Mouse (Mus musculus): Measurements from ENCODE around the gene Dido1.

The Dido1 gene

GRCm38 (mm10) chr2:180724585-180725413, 15.0 kb upstream of the Dido1 start, which contains the start of gene Slc17a9:
Gene Slc17a9 (plus strand): TSS chr2:180725263.
- in situ Hi-C loops (cut with MboI, MseI): loop anchor here (10.0 kb wide), 1 partner anchor 470 kb away; the partner anchor contains the start of gene Rps21

DNA sequence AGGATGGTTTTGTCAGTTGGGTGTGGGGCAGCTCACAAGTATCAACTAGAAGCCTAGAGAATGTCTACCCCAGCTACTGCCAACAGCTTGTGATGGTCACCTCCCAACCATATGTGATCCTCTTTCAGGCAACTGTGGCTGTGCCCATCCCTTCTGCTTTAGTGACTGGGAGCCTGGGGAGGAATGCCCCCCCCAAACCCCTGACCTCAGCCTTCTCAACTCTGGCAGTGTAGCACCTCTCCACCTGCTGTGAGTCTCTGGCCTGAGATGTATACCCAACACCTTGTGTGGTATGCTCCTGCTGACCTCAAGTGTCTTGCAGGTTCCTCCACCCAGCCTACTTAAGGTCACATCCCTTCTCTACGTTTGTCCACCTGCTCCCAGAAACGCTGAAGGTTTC, 14.1 kb upstream of the Dido1 start:
- in situ Hi-C loops (cut with MboI, MseI): loop anchor here (10.0 kb wide), 1 partner anchor 469 kb away; the partner anchor contains the start of gene Rps21

- in situ Hi-C loops (cut with MboI, MseI): loop anchor here (10.0 kb wide), 1 partner anchor 468 kb away; the partner anchor contains the start of gene Rps21
Observed at GRCm38 (mm10) chr2:180722748-180723147, 12.9 kb upstream of the Dido1 start.

DNA sequence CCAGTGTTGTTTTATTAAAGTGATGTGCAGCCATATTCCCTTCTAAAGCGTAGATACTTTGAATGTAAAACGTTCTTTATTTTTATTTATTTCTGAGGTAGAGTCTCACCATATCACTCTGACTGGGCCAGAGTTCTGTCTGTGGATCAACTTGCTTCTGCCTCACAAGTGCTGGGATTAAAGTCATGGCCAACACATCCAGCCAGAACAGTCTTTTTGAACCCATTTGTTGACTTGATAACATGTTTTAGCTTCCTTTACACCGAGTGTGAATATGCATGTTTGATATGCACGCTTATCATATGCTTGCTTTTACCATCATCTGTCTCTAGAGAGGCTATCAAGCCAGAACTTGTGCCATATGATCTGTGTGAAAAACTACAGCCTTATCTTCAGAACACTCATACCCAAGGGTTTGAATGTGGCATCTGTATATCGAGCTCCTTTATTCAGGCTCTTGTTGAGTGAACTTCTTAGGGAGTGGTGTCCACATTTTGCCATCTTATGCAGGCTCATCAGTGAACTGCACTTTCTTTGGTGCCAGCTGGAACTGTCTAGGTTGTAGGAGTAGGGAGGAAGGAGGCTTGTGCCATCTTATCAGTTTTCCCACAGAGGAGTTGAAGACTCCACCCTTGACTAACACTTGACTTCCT, 2.4 kb upstream of the Dido1 start:
- in situ Hi-C loops (cut with MboI, MseI): no loop called here

- in situ Hi-C loops (cut with MboI, MseI): no loop called here
Observed at GRCm38 (mm10) chr2:180711527-180711926, 1.7 kb upstream of the Dido1 start.

DNA sequence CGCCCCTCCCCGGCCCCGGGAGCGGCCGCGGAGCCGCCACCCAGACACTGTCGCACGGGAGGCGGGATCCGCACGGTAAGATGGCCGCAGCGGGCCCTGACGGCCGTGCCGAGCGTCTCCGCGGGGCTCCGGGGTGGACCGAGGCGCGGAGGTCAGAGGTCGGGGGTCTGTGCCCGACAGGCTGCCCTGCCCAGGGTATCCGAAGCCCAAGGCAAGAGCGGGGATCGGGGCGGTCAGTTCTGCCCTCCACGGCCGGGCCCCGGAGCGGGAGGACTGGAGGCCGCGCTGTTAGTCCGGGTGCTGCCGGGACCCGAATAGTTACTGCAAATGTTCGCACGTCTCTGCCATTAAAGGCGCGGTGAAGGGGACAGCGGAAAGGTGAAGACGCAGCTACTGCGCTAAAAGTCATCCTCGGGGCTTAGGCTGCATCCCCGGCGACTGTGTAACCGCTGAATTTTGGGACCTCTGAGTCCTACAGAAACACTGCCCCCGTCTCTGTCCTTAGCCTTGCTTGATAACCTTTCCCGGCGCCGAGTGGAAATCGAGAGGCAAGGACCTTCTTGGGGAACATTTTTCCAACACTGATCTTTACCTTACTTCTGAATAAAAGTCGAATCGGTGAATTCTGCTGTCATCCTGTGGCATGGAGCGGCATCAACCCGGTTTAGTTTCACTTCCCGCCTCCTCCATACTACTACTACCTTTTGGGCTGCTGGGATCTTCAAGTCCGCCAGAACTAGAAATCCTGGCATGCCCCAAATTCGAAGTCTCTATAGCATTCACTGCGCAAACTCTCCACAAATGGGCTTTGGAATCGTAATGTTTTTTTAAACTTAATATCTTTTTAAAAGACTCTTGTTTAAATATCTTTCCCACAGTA, 717 bp upstream of the Dido1 start:
- in situ Hi-C loops (cut with MboI, MseI): no loop called here

DNA sequence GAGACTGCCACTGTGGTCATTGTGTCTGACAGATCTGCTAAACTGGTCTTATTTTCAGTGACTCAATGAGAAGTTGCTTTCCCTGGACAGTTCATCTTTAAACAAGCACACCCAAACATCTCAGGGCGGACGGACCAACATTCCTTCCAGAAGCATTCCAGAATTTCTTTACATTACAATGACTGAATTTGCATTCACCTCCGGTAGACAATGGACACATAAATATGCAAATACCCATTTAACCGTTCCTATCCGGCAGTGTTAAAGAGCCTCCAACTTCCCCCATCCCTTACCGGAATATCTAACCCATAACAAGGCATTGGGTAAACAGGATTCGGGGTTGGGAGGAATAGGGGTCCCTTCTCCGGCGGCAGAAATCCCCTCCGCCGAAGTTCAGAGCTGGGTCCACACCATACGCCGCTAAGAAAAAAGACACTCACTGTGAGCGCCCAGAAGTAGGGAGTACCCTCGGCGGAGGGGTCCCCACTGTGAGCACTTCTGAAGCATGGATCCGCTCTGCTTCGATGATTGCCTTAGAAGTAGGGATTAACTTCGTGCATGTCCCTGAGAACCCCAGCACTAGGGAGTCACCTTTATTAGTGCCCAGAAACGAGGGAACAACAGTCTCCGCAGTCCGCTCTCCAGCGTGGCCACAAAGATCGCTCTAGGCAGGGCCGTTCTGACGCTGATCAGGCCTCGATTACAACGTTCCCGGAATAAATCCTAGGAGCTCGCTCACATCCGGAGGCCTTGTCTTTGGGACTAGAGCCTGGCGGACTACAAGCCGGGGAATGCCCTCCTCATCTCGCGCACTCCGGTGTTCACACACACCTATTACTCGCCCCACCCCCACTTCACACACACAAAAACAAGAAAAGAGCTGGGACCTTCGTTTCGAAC, 526 bp downstream of the Dido1 start:
- in situ Hi-C loops (cut with MboI, MseI): loop anchor here (10.0 kb wide), 1 partner anchor 256 kb away; the partner anchor contains the start of gene Arfgap1

- in situ Hi-C loops (cut with MboI, MseI): loop anchor here (10.0 kb wide), 1 partner anchor 259 kb away; the partner anchor contains the start of gene Arfgap1
Observed at GRCm38 (mm10) chr2:180705975-180706374, 3.8 kb downstream of the Dido1 start.

DNA sequence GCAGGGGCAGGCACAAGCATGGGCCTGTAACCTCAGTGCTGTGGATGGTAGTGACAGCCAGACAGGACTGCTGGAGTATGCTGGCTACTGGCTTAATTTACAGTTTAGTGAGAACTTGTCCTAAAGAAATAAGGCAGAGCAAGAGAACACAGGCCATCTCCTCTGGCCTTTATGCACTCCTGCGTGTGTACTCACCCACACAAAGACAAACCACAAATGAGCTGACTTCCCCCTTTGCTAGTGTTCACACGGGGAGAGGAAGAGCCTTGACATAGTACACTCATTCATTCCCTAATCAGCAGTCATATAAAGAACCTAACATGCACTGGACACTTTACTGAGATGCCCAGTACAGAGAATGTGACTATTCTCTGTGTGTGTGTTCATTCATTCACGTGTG, 4.7 kb downstream of the Dido1 start:
- in situ Hi-C loops (cut with MboI, MseI): loop anchor here (10.0 kb wide), 1 partner anchor 260 kb away; the partner anchor contains the start of gene Arfgap1

GRCm38 (mm10) chr2:180704591-180704990, 5.2 kb downstream of the Dido1 start:
- in situ Hi-C loops (cut with MboI, MseI): loop anchor here (10.0 kb wide), 1 partner anchor 260 kb away; the partner anchor contains the start of gene Arfgap1

- in situ Hi-C loops (cut with MboI, MseI): loop anchor here (10.0 kb wide), 1 partner anchor 261 kb away; the partner anchor contains the start of gene Arfgap1
Observed at GRCm38 (mm10) chr2:180703645-180704359, 6.0 kb downstream of the Dido1 start.

DNA sequence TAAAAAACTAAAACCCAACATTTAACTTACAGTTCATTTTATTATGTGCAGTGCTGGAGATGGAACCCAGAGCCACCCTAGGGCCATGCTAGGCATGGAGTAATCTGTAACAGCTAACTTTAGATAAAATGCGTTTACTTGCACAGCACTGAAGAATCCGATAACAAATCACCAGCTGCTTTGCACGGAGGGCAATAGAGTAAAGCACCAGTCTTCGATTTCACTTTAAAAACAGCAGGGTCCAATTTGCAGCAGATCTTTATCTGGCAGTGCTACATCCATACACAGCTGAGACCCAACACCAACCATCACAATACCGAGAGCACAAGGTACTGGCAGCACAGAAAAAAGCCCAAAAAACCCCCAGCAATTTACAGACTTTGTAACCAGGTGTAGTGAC, 6.6 kb downstream of the Dido1 start:
- in situ Hi-C loops (cut with MboI, MseI): loop anchor here (10.0 kb wide), 1 partner anchor 262 kb away; the partner anchor contains the start of gene Arfgap1

- in situ Hi-C loops (cut with MboI, MseI): loop anchor here (10.0 kb wide), 1 partner anchor 262 kb away; the partner anchor contains the start of gene Arfgap1
Observed at GRCm38 (mm10) chr2:180702701-180703149, 7.1 kb downstream of the Dido1 start.

GRCm38 (mm10) chr2:180701767-180702621, 7.8 kb downstream of the Dido1 start:
- in situ Hi-C loops (cut with MboI, MseI): loop anchor here (10.0 kb wide), 1 partner anchor 263 kb away; the partner anchor contains the start of gene Arfgap1

DNA sequence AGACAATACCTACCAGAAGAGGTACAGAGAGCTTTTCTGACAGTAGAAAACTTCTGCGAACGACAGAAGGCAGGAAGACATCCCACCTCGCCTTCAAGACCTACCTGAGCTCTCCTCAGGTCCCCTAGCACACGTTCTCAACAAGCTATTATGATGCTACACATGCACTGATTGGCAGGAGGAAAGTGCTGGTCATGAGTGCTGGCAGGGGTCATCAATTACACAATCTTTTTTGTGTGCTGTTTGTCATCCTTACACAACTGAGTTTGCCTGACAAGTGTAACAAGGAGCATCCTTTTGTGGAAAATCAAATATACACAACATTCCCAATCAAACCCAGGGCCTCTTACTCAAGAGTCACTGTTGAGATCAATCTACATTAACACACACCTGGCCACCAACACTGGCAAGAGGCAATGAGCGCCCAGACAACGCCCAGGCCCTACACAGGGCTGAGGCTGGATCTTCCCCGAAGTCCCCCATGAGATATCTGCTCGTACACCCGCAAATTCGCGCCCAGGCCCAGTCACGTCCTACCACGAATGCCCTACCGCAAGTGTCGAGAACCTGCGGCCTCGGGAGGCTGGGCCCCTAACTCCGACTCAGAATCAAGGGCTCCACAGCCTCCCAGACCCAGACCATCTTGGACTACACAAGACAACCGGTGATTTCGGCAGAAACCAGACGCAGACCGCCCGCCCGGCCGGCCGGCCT, 8.6 kb downstream of the Dido1 start:
- in situ Hi-C loops (cut with MboI, MseI): loop anchor here (10.0 kb wide), 1 partner anchor 264 kb away; the partner anchor contains the start of gene Arfgap1

DNA sequence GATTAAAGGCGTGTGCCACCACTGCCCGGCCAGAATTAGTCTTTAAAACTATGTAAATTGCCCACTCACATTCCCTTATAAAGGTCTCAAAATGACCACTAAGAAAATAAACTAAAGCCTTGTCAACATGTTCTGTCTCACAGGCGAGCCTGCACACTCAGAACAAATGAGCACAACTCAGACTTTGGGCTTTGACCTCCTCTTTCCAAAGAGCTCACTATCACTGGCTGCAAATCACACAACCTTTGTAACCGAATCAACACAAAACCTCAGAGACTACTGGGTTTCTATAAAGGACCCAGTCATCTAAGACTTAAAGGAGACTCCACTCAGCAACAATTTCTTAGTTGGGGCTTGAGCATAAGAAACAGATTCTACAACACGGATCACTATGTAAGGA, 9.3 kb downstream of the Dido1 start:
- in situ Hi-C loops (cut with MboI, MseI): loop anchor here (10.0 kb wide), 1 partner anchor 264 kb away; the partner anchor contains the start of gene Arfgap1

GRCm38 (mm10) chr2:180695176-180695575, 14.6 kb downstream of the Dido1 start:
- in situ Hi-C loops (cut with MboI, MseI): no loop called here
